Mouse (Mus musculus) MEL-GATA-1-ER (cell line): Measurements from ENCODE around the gene Clcc1.
"Not testable (repeated sequence)": the region's sequence is repeated elsewhere in the genome, so short reads cannot be mapped to it uniquely, and the experiment has no call there.

Experiments used
- DNase-seq: peaks from one replicate; pipeline ENCODE4 v3.0.0-alpha.2; 2012; ENCODE audit warnings: low read depth; ENCODE audit errors: extremely low read depth

The Clcc1 gene

DNA sequence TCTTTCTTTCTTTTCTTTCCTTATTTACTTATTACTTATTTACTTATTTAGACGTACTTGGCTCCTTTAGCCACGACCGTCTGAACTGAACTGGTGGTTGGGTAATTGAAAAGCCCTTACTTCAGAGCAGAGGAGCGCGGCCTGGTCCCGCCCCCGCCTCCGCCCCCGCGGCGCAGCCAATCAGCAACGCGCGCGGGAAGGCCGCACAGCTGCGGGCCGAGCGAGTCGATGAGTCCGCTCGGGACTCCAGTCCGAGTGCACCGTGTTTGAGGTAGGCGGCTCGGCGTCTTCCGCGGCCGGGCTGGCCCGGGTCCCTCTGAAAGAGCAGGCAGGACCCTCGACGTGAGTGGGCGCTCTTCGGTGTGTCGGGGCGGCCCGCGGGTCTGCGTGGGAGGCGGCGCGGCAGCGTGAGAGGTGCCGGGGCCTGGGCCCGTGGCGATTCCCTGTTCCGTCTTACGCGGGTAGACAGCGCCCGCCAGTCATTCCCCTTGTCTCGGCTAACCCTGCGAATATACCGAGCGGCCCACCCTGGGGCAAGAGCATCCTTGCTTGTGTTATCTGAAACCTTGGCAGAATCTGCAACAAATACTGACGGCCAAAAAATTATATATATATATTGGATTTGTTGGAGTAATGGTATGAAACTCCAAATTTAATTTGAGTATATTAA, at the start of gene Clcc1:
Clcc1 (plus strand) TSS at position 204 of the 670 bp plus-strand sequence.
- DNase-seq, result peak; percentile 88

DNA sequence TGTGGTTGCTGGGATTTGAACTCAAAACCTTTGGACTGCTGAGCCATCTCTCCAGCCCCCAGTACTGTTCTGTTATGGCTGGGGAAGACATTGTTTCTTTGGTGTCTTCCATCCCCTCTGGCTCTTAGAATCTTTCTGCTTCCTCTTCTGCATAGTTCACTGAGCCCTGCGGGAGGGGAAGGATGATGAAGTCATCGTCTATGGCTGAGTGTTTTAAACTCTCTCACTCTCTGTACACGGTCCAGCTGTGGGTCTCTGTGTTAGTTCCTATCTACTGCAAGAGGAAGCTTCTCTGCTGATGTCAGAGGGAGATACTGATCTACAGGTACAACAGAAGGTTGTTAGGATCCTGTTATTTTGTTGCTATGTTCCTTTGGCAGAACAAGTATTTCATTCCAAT, 44.8 kb upstream of the Clcc1 start:
- no peak for DNase-seq

GRCm38 (mm10) chr3:108634761-108635160, 19.0 kb upstream of the Clcc1 start:
- DNase-seq, result no peak

- DNase-seq, result no peak
Observed at GRCm38 (mm10) chr3:108639412-108639811, 14.3 kb upstream of the Clcc1 start.

DNA sequence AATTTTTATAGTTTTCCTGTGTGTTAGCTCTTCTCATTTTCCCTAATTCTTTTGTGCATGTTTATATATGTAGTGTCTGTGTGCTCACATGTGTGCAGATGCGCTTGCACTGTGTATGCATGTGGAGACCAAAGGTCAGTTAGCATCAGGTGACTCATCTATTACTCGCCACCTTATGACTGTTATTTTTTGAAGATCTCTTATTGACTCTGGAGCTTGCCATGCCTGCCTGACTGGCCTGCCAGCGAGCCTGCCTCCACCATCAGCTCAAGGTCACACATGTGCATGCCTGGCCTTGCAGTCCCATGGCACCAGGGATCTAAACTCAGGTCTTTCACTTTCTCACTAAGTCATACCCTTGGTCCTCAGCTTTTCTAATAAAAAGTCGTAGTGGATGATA, 12.7 kb upstream of the Clcc1 start:
- DNase-seq, result no peak

- DNase-seq, result no peak
Observed at GRCm38 (mm10) chr3:108644856-108645255, 8.9 kb upstream of the Clcc1 start.

- no peak for DNase-seq
Observed at GRCm38 (mm10) chr3:108646036-108646435, 7.7 kb upstream of the Clcc1 start.

DNA sequence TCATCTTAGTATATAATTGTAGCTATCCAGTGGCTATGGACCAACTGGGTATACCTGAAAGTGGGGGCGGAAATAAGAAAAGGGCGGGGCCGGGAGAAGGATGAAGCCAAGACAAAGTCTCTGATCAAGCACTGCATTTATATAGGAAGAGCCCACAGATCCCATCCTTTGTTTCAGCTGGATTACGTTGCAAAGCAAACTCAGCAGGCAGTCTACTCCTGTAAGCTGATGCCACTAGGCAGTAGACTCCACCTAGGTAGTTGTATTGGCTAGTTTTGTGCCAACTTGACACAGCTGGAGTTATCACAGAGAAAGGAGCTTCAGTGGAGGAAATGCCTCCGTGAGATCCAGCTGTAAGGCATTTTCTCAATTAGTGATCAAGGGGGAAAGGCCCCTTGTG, 6.0 kb upstream of the Clcc1 start:
- not testable (repeated sequence) for DNase-seq

- peak; percentile 33 for DNase-seq
Observed at GRCm38 (mm10) chr3:108652866-108653642, 659 bp upstream of the Clcc1 start.

GRCm38 (mm10) chr3:108654566-108654965, 853 bp downstream of the Clcc1 start:
- peak; percentile 66 for DNase-seq

DNA sequence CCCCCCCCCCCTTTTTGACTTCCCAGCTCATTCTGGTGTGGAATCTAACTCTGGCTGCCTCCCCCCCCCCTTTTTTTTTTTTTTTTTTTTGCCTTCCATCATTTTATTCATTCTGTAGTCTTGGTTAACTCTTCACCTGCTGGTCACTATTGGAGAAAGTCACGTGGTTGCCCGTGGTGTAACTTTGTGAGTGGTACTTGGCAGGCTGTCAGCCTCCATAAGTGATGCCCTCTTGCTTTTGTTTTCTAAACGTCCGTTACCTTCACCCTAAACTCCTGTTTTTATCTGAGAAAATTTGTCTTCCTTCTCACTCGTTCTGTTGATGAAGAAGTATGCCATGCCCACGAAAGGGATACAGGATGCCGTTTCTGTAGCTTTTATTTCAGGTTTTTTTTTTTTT, 1.8 kb downstream of the Clcc1 start:
- no peak for DNase-seq

GRCm38 (mm10) chr3:108658612-108659011, 4.9 kb downstream of the Clcc1 start:
- no peak for DNase-seq

DNA sequence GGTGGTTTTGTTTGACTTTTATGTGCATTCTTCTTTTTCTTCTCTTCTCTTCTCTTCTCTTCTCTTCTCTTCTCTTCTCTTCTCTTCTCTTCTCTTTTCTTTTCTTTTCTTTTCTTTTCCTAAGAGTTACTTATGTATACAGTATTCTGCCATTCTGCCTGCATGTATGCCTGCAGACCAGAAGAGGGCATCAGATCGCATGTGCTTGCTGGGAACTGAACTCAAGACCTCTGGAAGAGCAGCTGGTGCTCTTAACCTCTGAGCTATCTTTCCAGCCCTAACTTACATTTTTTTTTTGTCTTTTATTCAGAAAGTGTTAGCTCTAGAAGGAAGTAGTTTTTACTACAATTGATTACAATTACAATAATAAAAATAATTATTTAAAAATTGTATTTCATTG, 7.2 kb downstream of the Clcc1 start:
- DNase-seq, result peak; percentile 37

DNA sequence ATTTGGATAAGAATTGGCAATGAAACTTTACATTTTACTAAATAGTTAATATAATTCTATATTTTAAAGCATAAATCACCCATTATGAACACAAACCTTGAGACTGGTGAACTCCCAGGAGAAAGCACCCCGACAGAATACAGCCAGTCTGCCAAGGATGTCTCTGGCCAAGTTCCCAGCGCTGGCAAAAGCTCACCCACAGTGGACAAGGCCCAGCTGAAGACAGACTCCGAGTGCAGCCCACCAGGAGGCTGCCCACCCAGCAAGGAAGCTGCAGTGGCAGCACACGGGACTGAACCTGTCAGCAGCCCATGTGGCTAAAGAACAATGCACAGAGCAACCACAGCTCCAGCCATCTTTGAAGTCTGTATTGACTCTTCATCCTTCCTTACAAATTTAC, 22.9 kb downstream of the Clcc1 start:
- no peak for DNase-seq

- DNase-seq, result no peak
Observed at GRCm38 (mm10) chr3:108681004-108681403, 27.3 kb downstream of the Clcc1 start.

GRCm38 (mm10) chr3:108683597-108683996, 29.9 kb downstream of the Clcc1 start:
- DNase-seq, result not testable (repeated sequence)

DNA sequence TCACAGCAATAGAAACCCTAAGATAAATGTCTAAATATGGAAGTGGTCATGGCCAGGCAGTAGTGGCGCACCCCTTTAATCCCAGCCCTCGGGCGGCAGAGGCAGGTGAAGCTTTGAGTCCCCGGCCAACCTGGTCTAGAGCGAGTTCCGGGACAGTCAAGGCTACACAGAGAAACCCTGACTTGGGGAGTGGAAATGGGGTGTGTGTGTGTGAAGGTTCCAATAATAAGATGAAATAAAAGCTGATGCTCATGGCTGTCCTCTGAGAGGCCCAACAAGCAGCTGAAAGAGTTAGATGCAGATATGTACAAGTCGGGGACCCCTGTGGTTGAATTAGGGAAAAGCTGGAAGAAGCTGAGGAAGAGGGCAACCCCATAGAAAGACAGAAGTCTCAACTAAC, 32.0 kb downstream of the Clcc1 start:
- no peak for DNase-seq

- no peak for DNase-seq
Observed at GRCm38 (mm10) chr3:108689015-108689441, 35.3 kb downstream of the Clcc1 start.

DNA sequence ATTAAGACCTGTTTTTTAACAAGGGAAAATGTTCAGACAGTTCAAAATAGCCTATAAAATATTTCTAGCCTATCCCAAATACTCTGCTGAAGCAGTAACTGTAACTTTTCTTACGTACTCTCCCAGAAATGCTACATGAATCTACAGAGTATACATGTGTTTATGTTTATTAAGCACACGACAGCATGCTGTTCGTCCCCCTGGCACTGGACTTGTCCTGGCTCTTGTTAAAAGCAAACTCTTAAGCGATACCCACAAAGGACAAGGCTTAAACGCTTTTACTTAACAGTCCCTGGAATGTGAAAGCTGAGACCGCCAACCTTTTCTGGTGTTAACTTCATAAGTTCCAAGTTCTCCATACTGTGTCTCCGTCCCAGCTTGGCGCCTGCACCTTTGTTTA, 35.7 kb downstream of the Clcc1 start:
- DNase-seq, result no peak

GRCm38 (mm10) chr3:108689979-108690378, 36.3 kb downstream of the Clcc1 start:
- DNase-seq, result no peak

- no peak for DNase-seq
Observed at GRCm38 (mm10) chr3:108694321-108694720, 40.6 kb downstream of the Clcc1 start.

GRCm38 (mm10) chr3:108698662-108699061, 44.9 kb downstream of the Clcc1 start:
- no peak for DNase-seq

- DNase-seq, result no peak
Observed at GRCm38 (mm10) chr3:108699786-108700185, 46.1 kb downstream of the Clcc1 start.
